Mouse (Mus musculus): ENCODE data around the gene Neto2.

The Neto2 gene

DNA sequence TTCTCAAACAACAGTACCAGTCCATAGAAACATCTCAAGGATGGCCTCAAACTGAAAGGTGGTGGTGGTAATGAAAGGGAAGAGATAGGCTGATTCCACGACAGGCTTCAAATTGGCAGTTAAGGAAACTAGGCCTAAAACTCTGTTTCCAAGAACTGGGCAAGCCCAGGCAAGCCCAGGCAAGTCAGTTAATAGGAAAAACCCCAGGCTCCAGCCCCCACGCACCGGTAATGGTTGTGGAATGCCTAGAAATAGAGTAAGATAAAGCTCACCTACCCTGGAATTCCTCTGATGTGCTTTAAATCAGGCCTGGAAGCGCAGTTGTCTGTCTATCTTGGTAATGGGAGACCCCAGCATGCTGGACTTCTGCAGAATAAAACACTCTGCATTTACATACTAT, 98.0 kb downstream of the Neto2 start:
- no peak for DNase-seq

- no peak for DNase-seq
These were observed 99.0 kb downstream of the Neto2 start for GRCm38 (mm10) chr8:85601741-85602140.

DNA sequence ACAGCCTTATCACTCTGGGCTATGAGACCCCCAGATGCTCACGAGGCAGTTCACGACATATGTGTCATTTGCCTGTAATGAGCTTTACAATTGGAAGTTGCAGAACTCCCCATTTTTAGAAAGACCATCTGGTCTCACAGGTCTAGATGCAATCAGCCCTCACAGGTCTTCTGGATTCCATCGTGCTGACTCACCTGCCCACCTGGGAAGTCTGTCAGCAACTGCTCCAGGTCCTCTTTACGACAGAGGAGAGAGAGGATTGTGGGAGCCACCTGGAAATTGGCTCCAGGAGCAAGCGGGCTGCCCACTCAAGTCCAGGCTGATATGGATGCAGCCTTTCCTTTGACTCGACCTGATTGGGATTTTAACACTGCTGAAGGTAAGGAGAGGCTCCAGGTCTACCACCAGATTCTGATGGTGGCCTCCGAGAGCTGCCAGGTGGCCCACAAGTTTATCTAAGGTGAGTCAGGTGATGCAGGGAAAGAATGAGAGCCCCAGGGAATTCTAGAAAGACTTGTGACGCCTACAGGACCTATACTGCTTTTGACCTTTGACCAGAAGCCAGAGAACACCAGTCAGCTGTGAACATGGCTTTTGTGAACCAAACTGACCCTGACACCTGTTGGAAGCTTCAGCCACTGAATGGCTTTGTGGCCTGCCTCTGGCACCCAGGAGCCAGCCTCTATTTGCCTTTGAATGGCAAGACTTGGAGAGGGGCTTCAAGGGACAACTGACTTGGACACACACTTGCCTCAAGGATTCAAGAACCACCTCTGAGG, 103.1 kb downstream of the Neto2 start:
- DNase-seq = peak in 1 of 2 experiments; percentile 8

DNA sequence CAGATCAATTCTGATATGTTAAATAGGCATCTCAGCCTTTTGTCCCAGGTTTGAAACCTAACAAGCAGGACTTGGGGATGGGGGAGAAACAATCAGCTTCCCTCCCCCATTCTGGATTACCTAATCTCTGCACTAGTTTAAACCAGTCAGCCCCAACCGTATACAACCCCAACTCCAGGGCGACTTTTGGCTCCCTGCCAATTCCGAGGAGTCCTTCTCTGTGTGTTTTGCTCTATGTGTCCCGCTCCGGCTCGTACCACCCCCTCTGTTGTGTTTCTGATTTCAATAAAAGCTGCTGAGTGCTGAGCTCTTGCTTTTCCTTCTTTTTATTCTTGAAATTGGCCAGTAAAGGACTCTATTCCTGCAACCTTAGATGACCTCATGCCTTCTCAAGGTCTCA, 105.3 kb downstream of the Neto2 start:
- peak; percentile 17 to 33 for DNase-seq

GRCm38 (mm10) chr8:85594983-85595382, 105.7 kb downstream of the Neto2 start:
- no peak for DNase-seq

DNA sequence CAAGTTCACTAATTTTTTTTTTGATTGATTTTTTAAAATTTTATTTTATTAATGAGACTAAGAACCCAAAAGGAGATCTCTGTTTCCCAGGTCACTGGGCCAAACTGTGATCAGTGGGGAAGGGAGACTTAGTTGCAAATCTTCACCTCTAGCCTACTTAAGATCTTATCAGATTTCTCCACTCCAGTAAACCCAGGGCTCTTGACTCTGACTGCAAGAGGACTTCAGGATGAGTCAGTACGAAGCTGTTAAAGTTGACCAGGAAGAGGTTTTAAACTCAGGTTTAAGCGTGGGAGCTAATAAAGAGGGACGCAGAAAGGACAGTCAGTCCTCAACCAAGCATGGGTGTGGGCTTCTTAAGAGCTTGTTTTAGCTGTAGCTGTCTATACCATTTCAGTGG, 107.4 kb downstream of the Neto2 start:
- peak in 1 of 2 experiments; percentile 21 for DNase-seq

DNA sequence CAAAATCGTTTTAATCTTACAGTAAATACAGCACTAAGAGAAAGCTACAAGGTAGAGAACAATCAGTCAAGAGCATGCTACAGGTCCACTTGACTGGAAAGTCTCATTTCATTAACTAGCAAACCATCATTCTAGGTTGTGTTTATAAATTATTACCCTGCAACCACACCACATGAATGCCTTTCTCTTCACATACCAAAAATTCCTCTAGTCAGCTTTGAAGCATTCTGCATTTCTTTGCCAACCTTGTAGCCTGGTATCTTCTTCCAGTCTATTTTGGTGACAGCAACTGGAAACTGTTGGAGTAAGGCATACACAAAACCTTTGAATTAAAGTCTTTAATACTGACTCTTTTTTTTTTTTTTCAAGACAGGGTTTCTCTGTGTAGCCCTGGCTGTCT, 109.2 kb downstream of the Neto2 start:
- no peak for DNase-seq

DNA sequence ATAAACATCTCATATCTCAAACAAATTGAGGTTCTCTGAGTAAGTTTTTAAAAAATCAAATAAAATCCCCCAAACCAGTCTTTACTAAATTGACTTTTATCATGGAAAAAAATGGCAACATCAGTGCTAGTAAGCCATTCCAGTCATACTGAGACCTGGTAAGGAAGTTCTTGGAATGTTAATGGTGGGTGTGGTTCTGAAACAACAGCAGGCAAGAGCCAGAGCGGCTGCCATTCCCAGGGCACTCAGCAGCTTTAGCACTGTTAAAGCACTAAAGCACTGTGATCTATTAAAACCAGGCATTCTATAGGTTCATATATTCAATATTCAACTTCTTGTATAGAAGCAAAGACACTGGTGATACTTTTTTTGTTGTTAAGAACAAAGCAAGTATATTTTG, 110.5 kb downstream of the Neto2 start:
- no peak for DNase-seq

GRCm38 (mm10) chr8:85588596-85588995, 112.1 kb downstream of the Neto2 start:
- no peak for DNase-seq
